Mouse (Mus musculus): ENCODE data around the gene Nexn. TPM values are rescaled to one million over a fixed set of nuclear protein-coding genes. Genes with fewer than 3 reads are reported as not detected.
"Not testable (repeated sequence)": the region's sequence is repeated elsewhere in the genome, so short reads cannot be mapped to it uniquely, and the experiment has no call there.

Gene Nexn
- polyA plus RNA-seq, 1 experiment from 2014 or later: 1.7 TPM

DNA sequence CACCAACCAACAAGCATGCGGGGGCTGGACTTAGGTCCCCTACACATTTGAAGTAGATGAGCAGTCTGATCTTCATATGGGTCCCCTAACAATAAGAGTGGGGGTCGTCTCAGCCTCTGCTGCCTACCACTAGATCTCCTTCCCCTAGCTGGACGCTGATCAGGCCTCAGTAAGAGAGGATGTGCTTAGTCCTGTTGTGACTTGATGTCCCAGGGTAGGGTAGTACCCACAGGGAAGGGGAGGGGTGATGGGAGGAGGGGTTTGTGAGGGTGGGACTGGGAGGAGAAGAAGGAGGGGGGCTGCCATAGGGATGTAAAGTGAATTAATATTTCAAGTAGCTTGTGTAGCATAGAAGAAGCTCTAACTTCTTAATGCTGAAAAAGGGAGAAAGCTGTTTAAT is 67.0 kb downstream of the Nexn start:
- no peak overlapping the region for H3K4me3 ChIP-seq (ENCODE audit: low read length)
- 68% methylated on average over 3 of the region's 3 CpGs for WGBS
- H3K9ac ChIP-seq (ENCODE audit: low read depth, low read length): no peak overlapping the region
- no peaks in the 10 kb centered on the region for H3K9me3 ChIP-seq (ENCODE audit: control insufficient read depth, low read length)
- no peaks in the 10 kb centered on the region for H3K36me3 ChIP-seq (ENCODE audit: control insufficient read depth, insufficient read depth, low read length)
- H3K27ac ChIP-seq (ENCODE audit: low read depth, low read length): no peak overlapping the region
- ATAC-seq: no peak
- no peak overlapping the region for H3K4me2 ChIP-seq (ENCODE audit: low read length)
- H3K4me1 ChIP-seq (ENCODE audit: control insufficient read depth, insufficient read depth, low read depth, low read length): no peaks in the 10 kb centered on the region
- H3K27me3 ChIP-seq (replicated peaks; ENCODE audit: control insufficient read depth, insufficient read depth, low read length): no peaks in the 10 kb centered on the region

DNA sequence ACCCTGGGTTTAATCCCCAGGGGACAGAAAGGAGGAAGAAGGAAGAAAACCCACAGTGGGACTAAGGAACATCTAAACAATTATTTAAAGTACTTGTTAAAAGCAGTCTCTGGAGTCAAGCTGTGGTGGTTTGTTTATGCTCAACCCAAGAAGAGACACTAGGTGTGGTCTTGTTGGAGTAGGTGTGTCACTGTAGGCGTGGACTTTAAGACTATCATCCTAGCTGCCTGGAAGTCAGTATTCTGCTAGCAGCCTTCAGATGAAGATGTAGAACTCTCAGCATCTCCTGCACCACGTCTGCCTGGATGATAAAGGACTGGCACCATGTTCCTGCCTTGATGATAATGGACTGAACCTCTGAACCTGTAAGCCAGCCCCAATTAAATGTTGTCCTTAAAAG is 68.9 kb downstream of the Nexn start:
- H3K9ac ChIP-seq (ENCODE audit: low read depth, low read length); H3K4me1 ChIP-seq (ENCODE audit: control insufficient read depth, insufficient read depth, low read depth, low read length); H3K27ac ChIP-seq (ENCODE audit: low read depth, low read length); H3K4me2 ChIP-seq (ENCODE audit: low read length); ATAC-seq; H3K27me3 ChIP-seq (replicated peaks; ENCODE audit: control insufficient read depth, insufficient read depth, low read length); H3K9me3 ChIP-seq (ENCODE audit: control insufficient read depth, low read length); H3K36me3 ChIP-seq (ENCODE audit: control insufficient read depth, insufficient read depth, low read length); H3K4me3 ChIP-seq (ENCODE audit: low read length): not testable (repeated sequence)
- WGBS: 47% methylated on average over 2 of the region's 2 CpGs

DNA sequence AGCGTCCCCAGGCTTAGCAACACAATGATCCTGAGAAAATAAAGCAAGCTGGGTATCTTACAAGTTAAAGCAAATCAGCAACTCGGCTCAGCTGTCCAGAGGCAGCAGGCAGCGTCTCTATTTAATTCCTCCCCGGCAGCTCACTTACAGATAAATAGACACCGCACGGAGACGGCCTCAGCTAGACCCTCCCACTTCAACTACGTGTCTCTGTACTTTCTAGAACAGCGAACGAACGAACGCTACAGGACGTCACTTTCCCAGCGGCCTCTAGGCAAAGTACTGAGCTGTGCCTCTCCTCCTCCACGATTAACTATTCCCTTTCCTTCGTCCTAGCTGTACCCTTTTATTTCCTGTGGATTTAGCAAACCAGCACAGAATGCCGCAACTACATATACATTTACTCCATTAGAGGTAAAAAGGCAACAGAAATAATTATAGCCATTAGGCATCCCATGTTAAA is 72.5 kb downstream of the Nexn start:
- H3K27ac ChIP-seq (ENCODE audit: low read depth, low read length): peak overlapping the region; percentile 81
- H3K36me3 ChIP-seq (ENCODE audit: control insufficient read depth, insufficient read depth, low read length): no peaks in the 10 kb centered on the region
- H3K4me3 ChIP-seq (ENCODE audit: low read length): peak overlapping the region; percentile 51
- peak overlapping the region; percentile 53 for H3K4me2 ChIP-seq (ENCODE audit: low read length)
- 1% methylated on average over 17 of the region's 17 CpGs for WGBS
- H3K9ac ChIP-seq (ENCODE audit: low read depth, low read length): peak overlapping the region; percentile 59
- H3K27me3 ChIP-seq (replicated peaks; ENCODE audit: control insufficient read depth, insufficient read depth, low read length): no peaks in the 10 kb centered on the region
- ATAC-seq: peak; percentile 99
- H3K9me3 ChIP-seq (ENCODE audit: control insufficient read depth, low read length): no peaks in the 10 kb centered on the region
- peaks cover 12% of the 10 kb centered on the region for H3K4me1 ChIP-seq (ENCODE audit: control insufficient read depth, insufficient read depth, low read depth, low read length)

DNA sequence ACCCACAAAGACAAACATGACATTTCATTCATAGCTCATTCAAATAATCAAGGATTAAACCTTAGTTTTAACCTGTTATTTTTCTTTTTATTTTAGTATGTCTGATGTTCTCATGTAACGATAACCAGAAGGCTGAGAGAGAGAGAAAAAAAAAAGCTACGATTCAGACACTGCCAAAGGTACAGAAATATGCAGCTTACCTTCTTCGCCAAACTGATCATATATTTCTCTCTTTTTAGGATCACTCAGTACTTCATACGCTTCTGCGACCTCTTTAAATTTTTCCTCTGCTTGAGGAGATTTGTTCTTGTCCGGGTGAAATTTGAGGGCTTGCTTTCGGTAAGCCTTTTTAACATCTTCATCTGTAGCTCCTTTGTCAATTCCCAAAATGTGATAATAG is 73.0 kb downstream of the Nexn start:
- WGBS: 7% methylated on average over 7 of the region's 7 CpGs
- ATAC-seq: no peak

DNA sequence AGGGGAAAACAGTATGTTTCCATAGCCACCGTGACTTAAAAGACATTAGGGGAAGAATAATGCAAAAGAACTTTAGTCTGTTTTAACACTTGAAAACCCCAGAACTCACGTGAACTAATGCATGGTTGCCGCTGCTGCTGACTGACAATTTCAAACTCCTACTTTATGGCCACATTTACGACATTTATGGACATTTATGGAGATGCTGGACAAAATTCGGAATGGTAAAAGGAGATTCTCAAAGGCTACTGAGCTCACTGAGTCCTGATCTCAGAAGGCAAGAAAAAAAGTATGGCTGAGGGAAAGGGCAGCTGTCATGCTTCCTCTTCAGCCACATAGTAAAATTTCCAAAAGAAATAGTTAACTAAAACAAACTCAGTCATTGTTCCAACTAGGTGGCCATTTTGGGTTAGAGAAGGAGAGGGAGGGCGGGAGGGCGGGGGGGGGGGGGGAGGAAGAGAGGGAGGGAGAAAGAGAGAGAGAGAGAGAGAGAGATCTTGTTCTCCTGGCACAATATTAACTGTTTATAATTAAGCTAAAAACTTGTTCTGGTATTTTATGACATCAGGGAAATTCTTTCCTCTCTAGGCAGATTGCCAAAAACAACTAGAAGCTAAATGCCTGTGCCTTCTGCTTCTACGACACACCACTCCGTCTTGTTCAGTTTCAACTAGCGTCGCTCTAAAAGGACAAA is 73.8 kb downstream of the Nexn start:
- H3K27ac ChIP-seq (ENCODE audit: low read depth, low read length): peak overlapping the region; percentile 51; the same call in 1 of the 2 replicates
- H3K9ac ChIP-seq (ENCODE audit: low read depth, low read length): peak overlapping the region; percentile 48
- peak overlapping the region; percentile 42 for H3K4me3 ChIP-seq (ENCODE audit: low read length)
- peak overlapping the region; percentile 65 for H3K4me2 ChIP-seq (ENCODE audit: low read length)
- H3K27me3 ChIP-seq (replicated peaks; ENCODE audit: control insufficient read depth, insufficient read depth, low read length): no peaks in the 10 kb centered on the region
- ATAC-seq: no peak
- H3K4me1 ChIP-seq (ENCODE audit: control insufficient read depth, insufficient read depth, low read depth, low read length): peaks cover 12% of the 10 kb centered on the region
- H3K36me3 ChIP-seq (ENCODE audit: control insufficient read depth, insufficient read depth, low read length): no peaks in the 10 kb centered on the region
- WGBS: 33% methylated on average over 10 of the region's 11 CpGs
- H3K9me3 ChIP-seq (ENCODE audit: control insufficient read depth, low read length): no peaks in the 10 kb centered on the region

More for the DNA sequence above, 73.0 kb downstream of the Nexn start:
- Histone ChIP-seq H3K27me3 (replicated peaks; ENCODE audit: control insufficient read depth, insufficient read depth, low read length) (no peaks in the 10 kb centered on the region), H3K36me3 (ENCODE audit: control insufficient read depth, insufficient read depth, low read length) (no peaks in the 10 kb centered on the region), H3K9me3 (ENCODE audit: control insufficient read depth, low read length) (no peaks in the 10 kb centered on the region), H3K27ac (ENCODE audit: low read depth, low read length) (peak overlapping the region; percentile 81), H3K4me1 (ENCODE audit: control insufficient read depth, insufficient read depth, low read depth, low read length) (peaks cover 12% of the 10 kb centered on the region), H3K4me2 (ENCODE audit: low read length) (peak overlapping the region; percentile 53), H3K4me3 (ENCODE audit: low read length) (peak overlapping the region; percentile 51), H3K9ac (ENCODE audit: low read depth, low read length) (peak overlapping the region; percentile 59)

DNA sequence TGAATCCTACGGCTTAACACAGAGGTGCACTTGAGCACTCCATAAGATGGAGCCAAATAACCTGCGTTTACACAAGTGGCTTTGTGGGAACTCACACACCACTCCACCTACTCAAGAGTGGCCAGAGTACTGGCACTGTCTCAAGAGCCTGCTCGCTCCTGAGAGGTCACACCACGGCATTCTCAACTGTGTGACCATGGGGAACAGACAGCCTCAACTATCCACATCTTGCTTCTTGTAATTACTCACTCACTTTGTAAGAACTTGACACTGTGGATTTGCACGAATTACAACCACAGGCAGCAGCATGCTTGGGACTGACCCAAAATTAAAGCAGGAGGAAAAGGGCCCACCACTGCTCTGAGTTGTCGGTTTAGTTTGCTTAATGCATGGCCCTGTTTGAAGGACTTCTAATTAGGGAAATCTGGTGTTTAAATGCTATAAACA is 74.3 kb downstream of the Nexn start:
- Histone ChIP-seq H3K4me2 (ENCODE audit: low read length) (peak overlapping the region; percentile 65), H3K36me3 (ENCODE audit: control insufficient read depth, insufficient read depth, low read length) (no peaks in the 10 kb centered on the region), H3K27ac (ENCODE audit: low read depth, low read length) (peak overlapping the region; percentile 51), H3K4me1 (ENCODE audit: control insufficient read depth, insufficient read depth, low read depth, low read length) (peaks cover 12% of the 10 kb centered on the region), H3K27me3 (replicated peaks; ENCODE audit: control insufficient read depth, insufficient read depth, low read length) (no peaks in the 10 kb centered on the region), H3K9ac (ENCODE audit: low read depth, low read length) (peak overlapping the region; percentile 48), H3K4me3 (ENCODE audit: low read length) (peak overlapping the region; percentile 42), H3K9me3 (ENCODE audit: control insufficient read depth, low read length) (no peaks in the 10 kb centered on the region)
- peak; percentile 22; the same call in 1 of the 2 replicates for ATAC-seq
- WGBS: 29% methylated on average over 6 of the region's 6 CpGs

DNA sequence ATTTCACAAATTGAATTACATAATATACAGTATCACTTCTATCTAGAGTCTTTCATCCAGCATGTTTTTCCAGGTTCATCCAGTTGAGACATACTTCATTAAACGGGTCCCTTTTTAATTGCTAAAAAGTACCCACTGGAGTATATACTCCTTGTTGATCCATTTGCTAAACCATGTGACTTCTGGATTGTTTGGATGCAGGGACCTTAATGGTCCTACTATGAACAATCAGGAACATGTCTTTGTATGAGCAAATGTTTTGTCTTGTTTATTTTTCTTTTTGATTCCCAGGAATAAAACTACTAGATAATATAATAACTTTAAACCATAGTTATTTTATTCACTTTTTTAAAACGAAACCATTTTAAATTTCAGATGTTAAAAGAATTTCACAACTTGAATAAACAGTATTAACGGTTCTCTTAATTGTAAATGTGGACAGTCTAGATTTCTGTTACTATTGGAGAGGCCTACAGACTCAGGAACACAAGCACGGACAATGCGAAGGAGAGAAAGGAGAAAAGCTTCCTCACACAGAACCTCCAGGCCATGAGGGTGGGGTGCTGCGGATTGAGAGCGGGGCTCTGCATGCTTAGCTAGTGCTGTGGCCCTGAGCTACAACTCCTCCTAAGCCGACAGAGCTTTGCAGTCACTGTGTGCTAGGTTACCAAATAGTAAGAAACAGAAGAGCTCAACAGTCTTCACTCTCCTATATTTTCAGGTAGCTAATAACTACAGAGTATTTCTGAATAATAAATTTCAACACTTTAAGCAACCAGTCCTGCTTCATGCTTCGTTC is 75.3 kb downstream of the Nexn start:
- 79% methylated on average over 9 of the region's 9 CpGs for WGBS
- H3K27me3 ChIP-seq (replicated peaks; ENCODE audit: control insufficient read depth, insufficient read depth, low read length): no peaks in the 10 kb centered on the region
- H3K4me2 ChIP-seq (ENCODE audit: low read length): peak overlapping the region; percentile 37
- H3K4me3 ChIP-seq (ENCODE audit: low read length): no peak overlapping the region
- H3K9ac ChIP-seq (ENCODE audit: low read depth, low read length): no peak overlapping the region
- H3K4me1 ChIP-seq (ENCODE audit: control insufficient read depth, insufficient read depth, low read depth, low read length): peaks cover 12% of the 10 kb centered on the region
- ATAC-seq: no peak
- no peaks in the 10 kb centered on the region for H3K9me3 ChIP-seq (ENCODE audit: control insufficient read depth, low read length)
- H3K36me3 ChIP-seq (ENCODE audit: control insufficient read depth, insufficient read depth, low read length): 0 out of 2 replicates have a peak, but pooled peaks cover 3% of the 10 kb centered on the region
- no peak overlapping the region for H3K27ac ChIP-seq (ENCODE audit: low read depth, low read length)

DNA sequence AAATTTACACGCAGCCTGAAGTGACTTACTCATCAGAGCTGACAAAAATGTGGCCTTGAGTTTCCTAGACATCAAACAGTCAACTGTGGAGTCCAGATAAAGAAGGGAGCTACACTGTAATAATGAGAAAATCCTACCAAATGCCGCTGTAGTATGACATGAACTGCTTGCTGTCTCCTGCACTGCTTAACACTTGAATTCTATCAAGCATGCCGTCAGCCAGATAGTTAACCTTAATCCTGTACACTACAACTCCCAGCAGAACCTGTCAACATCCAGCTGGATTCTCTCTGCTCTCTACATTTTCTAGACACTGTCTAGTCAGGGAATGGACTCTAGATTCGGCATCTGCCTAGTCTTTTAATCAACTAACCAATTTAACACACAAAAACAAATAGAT is 76.8 kb downstream of the Nexn start:
- Histone ChIP-seq H3K36me3 (ENCODE audit: control insufficient read depth, insufficient read depth, low read length) (0 out of 2 replicates have a peak, but pooled peaks cover 6% of the 10 kb centered on the region), H3K27me3 (replicated peaks; ENCODE audit: control insufficient read depth, insufficient read depth, low read length) (no peaks in the 10 kb centered on the region), H3K4me3 (ENCODE audit: low read length) (no peak overlapping the region), H3K4me2 (ENCODE audit: low read length) (no peak overlapping the region), H3K4me1 (ENCODE audit: control insufficient read depth, insufficient read depth, low read depth, low read length) (peaks cover 12% of the 10 kb centered on the region), H3K9ac (ENCODE audit: low read depth, low read length) (no peak overlapping the region), H3K27ac (ENCODE audit: low read depth, low read length) (no peak overlapping the region), H3K9me3 (ENCODE audit: control insufficient read depth, low read length) (no peaks in the 10 kb centered on the region)
- no peak for ATAC-seq
- 77% methylated on average over 4 of the region's 4 CpGs for WGBS
